Mouse (Mus musculus): ENCODE results near the gene Anapc5.

The Anapc5 gene

GRCm38 (mm10) chr5:122799379-122800344, 21.5 kb downstream of the Anapc5 start:
- DNase-seq (ENCODE audit: low spot score), result no peak

- peak; percentile 73 for DNase-seq (ENCODE audit: low spot score)
Observed at GRCm38 (mm10) chr5:122798557-122799378, 22.4 kb downstream of the Anapc5 start.

GRCm38 (mm10) chr5:122797866-122798265, 23.3 kb downstream of the Anapc5 start:
- no peak for DNase-seq (ENCODE audit: low spot score)

GRCm38 (mm10) chr5:122788696-122789095, 32.4 kb downstream of the Anapc5 start:
- DNase-seq (ENCODE audit: low spot score), result no peak

- no peak for DNase-seq (ENCODE audit: low spot score)
Observed at GRCm38 (mm10) chr5:122786035-122786819, 34.9 kb downstream of the Anapc5 start.

GRCm38 (mm10) chr5:122783726-122784406, 37.3 kb downstream of the Anapc5 start:
- DNase-seq (ENCODE audit: low spot score), result no peak

GRCm38 (mm10) chr5:122782066-122782465, 39.1 kb downstream of the Anapc5 start:
- DNase-seq (ENCODE audit: low spot score), result peak; percentile 69

GRCm38 (mm10) chr5:122780791-122781432, 40.2 kb downstream of the Anapc5 start:
- no peak for DNase-seq (ENCODE audit: low spot score)

GRCm38 (mm10) chr5:122779277-122779834, 41.8 kb downstream of the Anapc5 start, which contains the start of gene Camkk2:
TSS of gene Camkk2 (minus strand) at chr5:122779409.
- DNase-seq (ENCODE audit: low spot score), result peak; percentile 77

- no peak for DNase-seq (ENCODE audit: low spot score)
Observed at GRCm38 (mm10) chr5:122778231-122779226, 42.6 kb downstream of the Anapc5 start.

- DNase-seq (ENCODE audit: low spot score), result no peak
Observed at GRCm38 (mm10) chr5:122777322-122777721, 43.8 kb downstream of the Anapc5 start.

GRCm38 (mm10) chr5:122775646-122776286, 45.4 kb downstream of the Anapc5 start:
- DNase-seq (ENCODE audit: low spot score), result no peak

GRCm38 (mm10) chr5:122774743-122775611, 46.2 kb downstream of the Anapc5 start:
- DNase-seq (ENCODE audit: low spot score), result peak; percentile 72

- DNase-seq (ENCODE audit: low spot score), result no peak
Observed at GRCm38 (mm10) chr5:122773756-122774155, 47.4 kb downstream of the Anapc5 start.

GRCm38 (mm10) chr5:122771428-122771827, 49.7 kb downstream of the Anapc5 start:
- DNase-seq (ENCODE audit: low spot score), result no peak

GRCm38 (mm10) chr5:122770806-122771261, 50.3 kb downstream of the Anapc5 start:
- DNase-seq (ENCODE audit: low spot score), result peak; percentile 65

- DNase-seq (ENCODE audit: low spot score), result peak; percentile 86
Observed at GRCm38 (mm10) chr5:122770304-122770703, 50.8 kb downstream of the Anapc5 start.

Measured in testis, postnatal 14 days (tissue).